Mouse (Mus musculus) liver, embryonic 14.5 days (tissue): ENCODE data around the gene Pcolce2. TPM values are rescaled to one million over a fixed set of nuclear protein-coding genes. Genes with fewer than 3 reads are reported as not detected.

Experiments used
- ATAC-seq: fragments of 200-750 bp; cut with Nextera tagmentation; 2 replicates; pipeline ENCODE4 v1.8.0; 2017; ENCODE audit warnings: moderate number of reproducible peaks, mild to moderate bottlenecking, moderate library complexity; ENCODE audit not compliant: insufficient read depth
- DNase-seq, 3 experiments: peaks; one replicate each; pipeline ENCODE4 v3.0.0-alpha.2; 2012 to 2013; ENCODE audit warnings: low read depth in 3 of 3, low spot score in 3 of 3
- H3K27ac ChIP-seq: fragments of 300-500 bp; sonication (generic); 2 replicates; pipeline ENCODE4 v1.5.1; 2014; ENCODE audit warnings: moderate library complexity, mild to moderate bottlenecking, control low read depth, inconsistent platforms
- H3K27me3 ChIP-seq: fragments of 300-500 bp; sonication (generic); 2 replicates; pipeline ENCODE4 v1.6.1; 2014; ENCODE audit warnings: mild to moderate bottlenecking, low read length, moderate library complexity; ENCODE audit not compliant: control insufficient read depth, insufficient read depth
- H3K36me3 ChIP-seq: fragments of 300-500 bp; sonication (generic); replicated peaks from 2 replicates; pipeline ENCODE4 v1.6.1; 2014; ENCODE audit warnings: low read depth; ENCODE audit not compliant: control insufficient read depth, insufficient read depth
- H3K4me1 ChIP-seq, 2 experiments: fragments of 200-500 bp in 1 of 2; fragments of 300-500 bp in 1 of 2; sonication (generic) in 1 of 2; replicated peaks; 2 replicates each; pipeline ENCODE4 v1.6.1; 2012 to 2014; ENCODE audit warnings: antibody characterized with exemption in 1 of 2, inconsistent platforms in 1 of 2, low read length in 1 of 2; ENCODE audit not compliant: control insufficient read depth in 2 of 2, insufficient read depth in 2 of 2
- H3K4me2 ChIP-seq: fragments of 300-500 bp; sonication (generic); 2 replicates; pipeline ENCODE4 v1.6.1; 2014; ENCODE audit warnings: low read depth, mild to moderate bottlenecking, control low read depth, moderate library complexity
- H3K4me3 ChIP-seq, 2 experiments: fragments of 200-500 bp in 1 of 2; fragments of 300-500 bp in 1 of 2; sonication (generic) in 1 of 2; 2 replicates each; pipeline ENCODE4 v1.5.1; 2012 to 2014; ENCODE audit warnings: low read depth in 2 of 2, low read length in 2 of 2, mild to moderate bottlenecking in 2 of 2, control low read depth in 1 of 2, inconsistent platforms in 1 of 2, moderate library complexity in 1 of 2; ENCODE audit not compliant: insufficient read depth in 1 of 2
- H3K9ac ChIP-seq: fragments of 300-500 bp; sonication (generic); replicated peaks from 2 replicates; pipeline ENCODE4 v1.6.1; 2014; ENCODE audit warnings: mild to moderate bottlenecking, control low read depth, moderate library complexity
- H3K9me3 ChIP-seq: fragments of 300-500 bp; sonication (generic); 2 replicates; pipeline ENCODE4 v1.6.1; 2016; ENCODE audit warnings: low read length, mixed read lengths; ENCODE audit not compliant: control insufficient read depth
- CTCF ChIP-seq: IDR thresholded peaks from 2 replicates; pipeline ENCODE4 v1.5.1; 2016; ENCODE audit warnings: antibody characterized with exemption, low read depth, control low read depth
- EP300 ChIP-seq: IDR thresholded peaks from 2 replicates; pipeline ENCODE4 v1.6.1; 2016; ENCODE audit warnings: antibody characterized with exemption, low read depth
- WGBS: fragments of 180-500 bp; shearing (Covaris S2); extraction: QIAGEN DNeasy Blood & Tissue Kit; methylation state at CpG from one replicate; pipeline ENCODE4 v1.1.7; 2014; ENCODE audit not compliant: insufficient replicate concordance; 5-methylcytosine and 5-hydroxymethylcytosine counted together
- polyA plus RNA-seq, 2 experiments: library from polyadenylated mRNA; depleted of rRNA in 1 of 2; stranded (reverse) in 1 of 2; unstranded in 1 of 2; fragments of >200 nt; fragmentation: Nextera tagmentation in 1 of 2; extraction: Ambion mirVana in 1 of 2; gene quantifications; 2 replicates each; pipeline versions ENCODE4 v1.2.1 to v1.2.3; 2012 to 2014

The Pcolce2 gene
- polyA plus RNA-seq, 2 experiments: 1.4 to 6.7 TPM

DNA sequence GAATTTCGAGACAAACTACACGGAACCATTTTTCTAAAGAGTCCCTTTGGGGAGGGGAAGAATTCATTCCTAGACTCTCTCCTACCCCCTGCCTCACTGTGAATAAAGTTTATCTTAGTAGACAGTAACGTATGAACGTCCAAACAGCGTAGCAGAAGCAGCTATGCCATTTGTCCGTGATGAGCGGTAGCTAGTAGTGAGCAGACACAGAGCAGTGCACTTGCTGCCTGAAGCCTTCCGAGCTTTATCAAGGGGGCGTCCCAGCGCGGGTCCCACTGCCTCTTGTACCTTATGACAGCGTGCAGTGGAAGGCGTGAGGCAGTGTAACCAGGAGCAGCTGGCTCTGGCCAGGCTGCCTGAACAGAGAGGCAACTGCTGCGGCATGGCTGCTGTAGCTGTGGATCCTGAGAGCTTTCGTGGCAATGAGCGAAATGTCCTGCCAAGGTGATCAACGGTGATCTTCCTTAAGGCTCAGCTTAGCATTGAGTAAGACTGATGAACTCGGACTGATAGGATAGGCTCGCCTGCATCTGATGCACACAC, 39.2 kb upstream of the Pcolce2 start:
- Histone ChIP-seq H3K4me1 (no peaks in the 10 kb centered on the region), H3K4me2 (peak overlapping the region; percentile 25; the same call in 1 of the 2 replicates), H3K9ac (no peak overlapping the region), H3K9me3 (no peaks in the 10 kb centered on the region), H3K27me3 (no peaks in the 10 kb centered on the region; the same call in 1 of the 2 replicates), H3K4me3 (no peak overlapping the region), H3K27ac (no peak overlapping the region), H3K36me3 (no peaks in the 10 kb centered on the region)
- 47% methylated on average over 19 of the region's 19 CpGs for whole genome bisulfite sequencing
- ATAC-seq (no peak), DNase-seq (no peak)
- TF ChIP-seq CTCF: no peak
- no peak for TF ChIP-seq EP300

DNA sequence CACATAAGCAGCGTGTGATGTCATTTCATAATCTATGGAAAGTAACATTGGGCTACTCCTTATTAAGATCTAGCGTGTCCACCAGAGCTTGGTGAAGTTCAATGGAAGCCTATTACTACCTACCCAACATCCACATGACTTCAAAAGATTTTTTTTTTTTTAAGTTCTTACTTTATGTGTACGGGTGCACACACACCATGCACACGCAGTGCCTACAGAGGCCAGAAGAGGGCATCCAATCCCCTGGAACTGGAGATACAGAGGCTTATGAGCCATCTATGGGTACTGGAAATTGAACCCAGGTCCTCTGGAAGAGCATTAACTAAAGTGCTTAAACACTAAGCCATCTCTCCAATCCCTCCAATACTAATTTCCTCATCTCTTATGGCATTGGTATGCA, 38.0 kb upstream of the Pcolce2 start:
- ATAC-seq: no peak
- 61% methylated on average over 4 of the region's 4 CpGs for WGBS

DNA sequence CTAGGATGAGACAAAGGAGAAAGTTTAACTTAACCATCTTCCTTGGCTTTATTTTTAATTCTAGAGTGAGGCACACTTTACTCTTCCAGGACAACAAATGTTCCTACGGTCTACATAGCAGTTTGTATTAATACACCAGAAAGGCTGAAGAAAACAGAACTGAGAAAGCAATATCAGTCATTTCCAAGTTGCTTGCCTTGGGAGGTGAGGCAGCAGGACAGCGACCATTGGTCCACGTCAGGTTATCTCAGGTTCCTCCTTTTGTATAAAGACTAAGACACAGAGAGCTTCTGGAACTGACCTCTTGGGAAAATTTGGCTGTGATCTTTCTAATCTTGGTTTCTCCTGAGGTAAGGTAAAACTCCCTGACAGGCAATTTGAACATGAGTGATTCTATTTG, 34.6 kb upstream of the Pcolce2 start:
- no peak overlapping the region for H3K4me2 ChIP-seq
- no peak overlapping the region for H3K4me3 ChIP-seq
- no peaks in the 10 kb centered on the region for H3K4me1 ChIP-seq
- ATAC-seq: no peak
- no peak for DNase-seq
- H3K36me3 ChIP-seq: no peaks in the 10 kb centered on the region
- no peak overlapping the region for H3K9ac ChIP-seq
- no peaks in the 10 kb centered on the region; the same call in 1 of the 2 replicates for H3K27me3 ChIP-seq
- WGBS: 42% methylated on average over 3 of the region's 3 CpGs
- H3K9me3 ChIP-seq: no peaks in the 10 kb centered on the region
- no peak overlapping the region for H3K27ac ChIP-seq
- TF ChIP-seq EP300 (no peak), CTCF (no peak)

More for the DNA sequence above, 38.0 kb upstream of the Pcolce2 start:
- Histone ChIP-seq H3K27me3 (no peaks in the 10 kb centered on the region; the same call in 1 of the 2 replicates), H3K27ac (no peak overlapping the region), H3K4me1 (no peaks in the 10 kb centered on the region), H3K9me3 (no peaks in the 10 kb centered on the region), H3K9ac (no peak overlapping the region), H3K4me3 (no peak overlapping the region), H3K36me3 (no peaks in the 10 kb centered on the region), H3K4me2 (no peak overlapping the region)
- no peak for DNase-seq
- TF ChIP-seq EP300 (no peak), CTCF (peak; percentile 59)

DNA sequence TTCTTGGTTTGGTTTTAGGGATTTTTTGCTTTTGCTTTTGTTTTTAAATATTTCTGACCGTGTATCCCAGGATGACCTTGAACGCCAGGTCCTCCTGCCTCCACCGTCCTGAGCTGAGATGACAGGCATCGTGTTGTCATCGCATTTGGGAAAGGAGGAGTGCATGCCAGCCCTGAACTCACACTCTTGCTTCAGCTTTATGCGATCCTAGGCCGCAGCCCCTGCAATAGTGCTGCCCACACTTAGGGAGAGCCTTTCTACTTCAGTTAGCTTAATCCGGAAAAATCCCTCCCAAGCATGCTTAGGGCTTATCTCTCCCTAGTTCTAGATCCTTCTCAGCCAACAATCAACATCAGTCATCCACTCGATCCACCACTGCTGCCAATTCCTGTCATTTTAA, 34.1 kb upstream of the Pcolce2 start:
- ATAC-seq (no peak), DNase-seq (no peak)
- Histone ChIP-seq H3K4me2 (no peak overlapping the region), H3K4me1 (no peaks in the 10 kb centered on the region), H3K9me3 (no peaks in the 10 kb centered on the region), H3K27me3 (no peaks in the 10 kb centered on the region; the same call in 1 of the 2 replicates), H3K4me3 (no peak overlapping the region), H3K36me3 (no peaks in the 10 kb centered on the region), H3K27ac (no peak overlapping the region), H3K9ac (no peak overlapping the region)
- 68% methylated on average over 9 of the region's 9 CpGs for WGBS
- TF ChIP-seq CTCF: no peak
- no peak for TF ChIP-seq EP300

DNA sequence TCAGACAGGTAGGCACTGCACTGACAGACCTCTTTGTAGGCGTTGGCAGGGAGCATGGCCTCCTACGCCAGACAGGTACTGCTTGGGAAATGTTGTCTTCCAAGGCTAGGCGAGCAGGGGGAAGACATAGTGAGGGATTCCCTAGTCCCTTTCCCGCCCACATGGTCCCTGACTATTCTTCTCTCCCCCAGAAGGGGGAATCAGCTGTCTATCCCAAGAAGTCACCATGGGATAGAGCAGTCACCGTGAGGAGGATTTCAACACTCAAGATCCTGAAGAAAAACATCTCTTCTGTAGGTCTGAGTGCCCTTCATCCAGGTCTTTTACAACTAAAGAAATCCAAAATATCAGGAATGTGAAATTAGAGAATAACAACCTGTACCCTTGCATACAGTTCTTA, 30.2 kb upstream of the Pcolce2 start:
- ATAC-seq (no peak), DNase-seq (no peak)
- H3K4me3 ChIP-seq: no peak overlapping the region
- H3K9ac ChIP-seq: no peak overlapping the region
- no peak overlapping the region for H3K27ac ChIP-seq
- no peaks in the 10 kb centered on the region for H3K36me3 ChIP-seq
- 53% methylated on average over 5 of the region's 5 CpGs for WGBS
- H3K4me1 ChIP-seq: no peaks in the 10 kb centered on the region
- H3K27me3 ChIP-seq: no peaks in the 10 kb centered on the region
- TF ChIP-seq CTCF: no peak
- no peak overlapping the region for H3K4me2 ChIP-seq
- H3K9me3 ChIP-seq: no peaks in the 10 kb centered on the region
